Mouse (Mus musculus) small intestine, adult 2 months (tissue): Measurements from ENCODE around the gene Noxo1. TPM values are rescaled to one million over a fixed set of nuclear protein-coding genes. Genes with fewer than 3 reads are reported as not detected.
"Not testable (repeated sequence)": the region's sequence is repeated elsewhere in the genome, so short reads cannot be mapped to it uniquely, and the experiment has no call there.

Experiments
- H3K27ac ChIP-seq: fragments of 200-500 bp; 2 replicates; pipeline ENCODE4 v1.5.1; 2012; ENCODE audit warnings: low read depth, low read length, control low read depth, inconsistent platforms; ENCODE audit not compliant: insufficient read depth
- H3K27me3 ChIP-seq: fragments of 200-500 bp; 2 replicates; pipeline ENCODE4 v1.6.1; 2012; ENCODE audit warnings: mild to moderate bottlenecking, moderate library complexity, low read length, inconsistent platforms; ENCODE audit not compliant: control insufficient read depth, insufficient read depth
- H3K36me3 ChIP-seq: fragments of 200-500 bp; 2 replicates; pipeline ENCODE4 v1.6.1; 2012; ENCODE audit warnings: mild to moderate bottlenecking, low read length, control low read depth, inconsistent platforms; ENCODE audit not compliant: control insufficient read depth, insufficient read depth
- H3K4me1 ChIP-seq: fragments of 200-500 bp; 2 replicates; pipeline ENCODE4 v1.6.1; 2012; ENCODE audit warnings: low read length, inconsistent platforms, mixed read lengths; ENCODE audit not compliant: control insufficient read depth, insufficient read depth, insufficient read length
- H3K4me3 ChIP-seq: fragments of 200-500 bp; 2 replicates; pipeline ENCODE4 v1.5.1; 2012; ENCODE audit warnings: low read depth, mild to moderate bottlenecking, control low read depth, inconsistent platforms, low read length, moderate library complexity
- CTCF ChIP-seq: fragments of 200-500 bp; IDR thresholded peaks from 2 replicates; pipeline ENCODE4 v1.5.1; 2012; ENCODE audit warnings: low read depth, mild to moderate bottlenecking, control low read depth, inconsistent platforms, low read length, moderate library complexity, mixed read lengths; ENCODE audit not compliant: insufficient replicate concordance, insufficient read length; ENCODE audit errors: extremely low read depth
- POLR2A ChIP-seq: fragments of 200-500 bp; IDR thresholded peaks from 2 replicates; pipeline ENCODE4 v1.6.1; 2012; ENCODE audit warnings: low read depth, mild to moderate bottlenecking, control low read depth, inconsistent platforms, low read length, moderate library complexity
- WGBS: fragments of 180-500 bp; shearing (Covaris S2); methylation state at CpG from one replicate; pipeline ENCODE4 v1.1.7; 2018; 5-methylcytosine and 5-hydroxymethylcytosine counted together
- polyA plus RNA-seq: library from polyadenylated mRNA; depleted of rRNA; stranded (reverse); fragments of >200 nt; gene quantifications from 2 replicates; pipeline ENCODE4 v1.2.3, GENCODE M21; 2012

Noxo1 gene
- polyA plus RNA-seq, 1 experiment: 115 TPM

GRCm38 (mm10) chr17:24650766-24651165, 45.3 kb upstream of the Noxo1 start:
- H3K27ac ChIP-seq: peak overlapping the region; percentile 11; the same call in 1 of the 2 replicates
- H3K27me3 ChIP-seq: peaks cover 11% of the 10 kb centered on the region
- no peak overlapping the region for H3K4me3 ChIP-seq
- no peaks in the 10 kb centered on the region for H3K36me3 ChIP-seq
- 47% methylated on average over 4 of the region's 4 CpGs for WGBS
- TF ChIP-seq CTCF (no peak), POLR2A (no peak)
- H3K4me1 ChIP-seq: 0 out of 2 replicates have a peak, but pooled peaks cover 6% of the 10 kb centered on the region

- Histone ChIP-seq H3K4me3 (no peak overlapping the region), H3K4me1 (0 out of 2 replicates have a peak, but pooled peaks cover 6% of the 10 kb centered on the region), H3K27me3 (peaks cover 11% of the 10 kb centered on the region), H3K27ac (no peak overlapping the region), H3K36me3 (no peaks in the 10 kb centered on the region)
- TF ChIP-seq CTCF (no peak), POLR2A (no peak)
- WGBS: 66% methylated on average over 3 of the region's 3 CpGs
Observed at GRCm38 (mm10) chr17:24651835-24652234, 44.2 kb upstream of the Noxo1 start.

- H3K4me1 ChIP-seq: peaks cover 10% of the 10 kb centered on the region; the same call in 1 of the 2 replicates
- H3K4me3 ChIP-seq: peak overlapping the region; percentile 26
- no peaks in the 10 kb centered on the region for H3K36me3 ChIP-seq
- WGBS: 5% methylated on average over 19 of the region's 19 CpGs
- H3K27ac ChIP-seq: no peak overlapping the region
- TF ChIP-seq CTCF: peak; percentile 93
- no peak for TF ChIP-seq POLR2A
- peaks cover 26% of the 10 kb centered on the region for H3K27me3 ChIP-seq
Observed at GRCm38 (mm10) chr17:24653967-24654710, 41.9 kb upstream of the Noxo1 start.

- Histone ChIP-seq H3K36me3 (no peaks in the 10 kb centered on the region), H3K4me1 (peaks cover 5% of the 10 kb centered on the region; the same call in 1 of the 2 replicates), H3K27ac (no peak overlapping the region), H3K4me3 (no peak overlapping the region), H3K27me3 (peaks cover 21% of the 10 kb centered on the region)
- WGBS: 71% methylated on average over 4 of the region's 4 CpGs
- TF ChIP-seq CTCF (no peak), POLR2A (no peak)
Observed at GRCm38 (mm10) chr17:24654969-24655368, 41.1 kb upstream of the Noxo1 start.

- WGBS: 6% methylated on average over 47 of the region's 47 CpGs
- TF ChIP-seq POLR2A (no peak), CTCF (no peak)
Observed at GRCm38 (mm10) chr17:24658017-24658758, 37.8 kb upstream of the Noxo1 start, which contains the start of gene Npw. TSS of gene Npw (minus strand) at chr17:24658457.

GRCm38 (mm10) chr17:24667011-24667410, 29.0 kb upstream of the Noxo1 start:
- WGBS: 51% methylated on average over 7 of the region's 7 CpGs
- peaks cover 11% of the 10 kb centered on the region; the same call in 1 of the 2 replicates for H3K4me1 ChIP-seq
- not testable (repeated sequence) for H3K4me3 ChIP-seq, H3K27me3 ChIP-seq, H3K36me3 ChIP-seq, H3K27ac ChIP-seq

More at GRCm38 (mm10) chr17:24658017-24658758, 37.8 kb upstream of the Noxo1 start, which contains the start of gene Npw:
- Histone ChIP-seq H3K4me1 (peaks cover 4% of the 10 kb centered on the region; the same call in 1 of the 2 replicates), H3K4me3 (peak within 1 kb of the TSS; percentile 46), H3K27me3 (peaks cover 15% of the 10 kb centered on the region), H3K27ac (no peak within 1 kb of the TSS), H3K36me3 (no peaks in the 10 kb centered on the region)

GRCm38 (mm10) chr17:24667416-24667815, 28.6 kb upstream of the Noxo1 start:
- Histone ChIP-seq H3K27ac (no peak overlapping the region), H3K4me1 (peaks cover 15% of the 10 kb centered on the region; the same call in 1 of the 2 replicates), H3K27me3 (no peaks in the 10 kb centered on the region), H3K4me3 (no peak overlapping the region), H3K36me3 (no peaks in the 10 kb centered on the region)
- TF ChIP-seq POLR2A (no peak), CTCF (peak; percentile 58; the same call in 1 of the 2 replicates)
- WGBS: 8% methylated on average over 6 of the region's 6 CpGs

- WGBS: 7% methylated on average over 15 of the region's 15 CpGs
- Histone ChIP-seq H3K27ac (peak overlapping the region; percentile 33; the same call in 1 of the 2 replicates), H3K4me3 (peak overlapping the region; percentile 58), H3K4me1 (peaks cover 15% of the 10 kb centered on the region; the same call in 1 of the 2 replicates)
- not testable (repeated sequence) for H3K36me3 ChIP-seq, H3K27me3 ChIP-seq
Observed at GRCm38 (mm10) chr17:24669214-24669544, 26.9 kb upstream of the Noxo1 start.
